Mouse (Mus musculus) kidney, adult 2 months (tissue): ENCODE measurements at regions not wholly inside any gene's neighbourhood (a gene's known extent, or its start where the extent isn't known, plus 50 kb on each side); places are given as distances from the start of the nearest gene placed in this dataset.

Source experiments
- CTCF ChIP-seq: fragments of 200-500 bp; conservative IDR thresholded peaks from 2 replicates; pipeline ENCODE4 v1.5.1; 2011; ENCODE audit warnings: low read depth, mild to moderate bottlenecking, control low read depth, low read length, moderate library complexity, mixed read lengths; ENCODE audit not compliant: insufficient read depth, insufficient read length
- POLR2A ChIP-seq: fragments of 200-500 bp; IDR thresholded peaks from one replicate; pipeline ENCODE4 v1.6.1; 2011; ENCODE audit warnings: low read depth, low read length, control low read depth

GRCm38 (mm10) chr10:104028162-104028561 is 114.6 kb upstream of the Gm21293 start:
- TF ChIP-seq POLR2A (no peak), CTCF (no peak)
